Mouse (Mus musculus): ENCODE data around the gene Plxnd1. TPM values are rescaled to one million over a fixed set of nuclear protein-coding genes. Genes with fewer than 3 reads are reported as not detected.

Plxnd1 gene
- polyA plus RNA-seq, 1 experiment from 2014 or later, result 4.2 TPM

GRCm38 (mm10) chr6:115968086-115968485 lies 26.7 kb downstream of the Plxnd1 start:
- no peak for ATAC-seq (ENCODE audit: low read depth)
- peaks cover 12% of the 10 kb centered on the region for H3K4me1 ChIP-seq (ENCODE audit: control insufficient read depth, insufficient read depth, low read length)
- no peaks in the 10 kb centered on the region for H3K36me3 ChIP-seq (ENCODE audit: control insufficient read depth, insufficient read depth, low read length)
- no peak overlapping the region for H3K27ac ChIP-seq (ENCODE audit: low read depth, low read length)
- H3K27me3 ChIP-seq (ENCODE audit: control insufficient read depth, insufficient read depth, low read length), result no peaks in the 10 kb centered on the region
- no peak overlapping the region for H3K9ac ChIP-seq (replicated peaks; ENCODE audit: low read depth, low read length)
- 65% methylated on average over 5 of the region's 5 CpGs for WGBS
- H3K4me3 ChIP-seq (ENCODE audit: low read depth, low read length), result no peak overlapping the region
- no peak overlapping the region for H3K4me2 ChIP-seq (ENCODE audit: low read depth, low read length)
- H3K9me3 ChIP-seq (ENCODE audit: control insufficient read depth, low read length), result no peaks in the 10 kb centered on the region

GRCm38 (mm10) chr6:115967291-115967880 lies 27.4 kb downstream of the Plxnd1 start:
- Histone ChIP-seq H3K27me3 (ENCODE audit: control insufficient read depth, insufficient read depth, low read length) (no peaks in the 10 kb centered on the region), H3K9me3 (ENCODE audit: control insufficient read depth, low read length) (no peaks in the 10 kb centered on the region), H3K36me3 (ENCODE audit: control insufficient read depth, insufficient read depth, low read length) (no peaks in the 10 kb centered on the region), H3K4me1 (ENCODE audit: control insufficient read depth, insufficient read depth, low read length) (peaks cover 10% of the 10 kb centered on the region), H3K27ac (ENCODE audit: low read depth, low read length) (no peak overlapping the region), H3K9ac (replicated peaks; ENCODE audit: low read depth, low read length) (no peak overlapping the region), H3K4me3 (ENCODE audit: low read depth, low read length) (no peak overlapping the region), H3K4me2 (ENCODE audit: low read depth, low read length) (no peak overlapping the region)
- 95% methylated on average over 15 of the region's 15 CpGs for WGBS
- ATAC-seq (ENCODE audit: low read depth), result no peak

GRCm38 (mm10) chr6:115966227-115966966 lies 28.4 kb downstream of the Plxnd1 start:
- H3K4me1 ChIP-seq (ENCODE audit: control insufficient read depth, insufficient read depth, low read length), result peaks cover 2% of the 10 kb centered on the region
- H3K27me3 ChIP-seq (ENCODE audit: control insufficient read depth, insufficient read depth, low read length), result no peaks in the 10 kb centered on the region
- H3K27ac ChIP-seq (ENCODE audit: low read depth, low read length), result no peak overlapping the region
- no peak overlapping the region for H3K9ac ChIP-seq (replicated peaks; ENCODE audit: low read depth, low read length)
- H3K4me2 ChIP-seq (ENCODE audit: low read depth, low read length), result no peak overlapping the region
- H3K9me3 ChIP-seq (ENCODE audit: control insufficient read depth, low read length), result no peaks in the 10 kb centered on the region
- no peak overlapping the region for H3K4me3 ChIP-seq (ENCODE audit: low read depth, low read length)
- 94% methylated on average over 19 of the region's 19 CpGs for WGBS
- no peaks in the 10 kb centered on the region for H3K36me3 ChIP-seq (ENCODE audit: control insufficient read depth, insufficient read depth, low read length)
- ATAC-seq (ENCODE audit: low read depth), result no peak

- 83% methylated on average over 9 of the region's 9 CpGs for WGBS
- no peak for ATAC-seq (ENCODE audit: low read depth)
Measured at GRCm38 (mm10) chr6:115963656-115964055, 31.1 kb downstream of the Plxnd1 start.

GRCm38 (mm10) chr6:115962439-115963085 lies 32.2 kb downstream of the Plxnd1 start:
- H3K4me2 ChIP-seq (ENCODE audit: low read depth, low read length), result no peak overlapping the region
- no peaks in the 10 kb centered on the region for H3K36me3 ChIP-seq (ENCODE audit: control insufficient read depth, insufficient read depth, low read length)
- 39% methylated on average over 23 of the region's 23 CpGs for WGBS
- H3K27me3 ChIP-seq (ENCODE audit: control insufficient read depth, insufficient read depth, low read length), result no peaks in the 10 kb centered on the region
- no peak for ATAC-seq (ENCODE audit: low read depth)
- H3K4me1 ChIP-seq (ENCODE audit: control insufficient read depth, insufficient read depth, low read length), result no peaks in the 10 kb centered on the region
- H3K9me3 ChIP-seq (ENCODE audit: control insufficient read depth, low read length), result no peaks in the 10 kb centered on the region
- no peak overlapping the region for H3K9ac ChIP-seq (replicated peaks; ENCODE audit: low read depth, low read length)
- H3K27ac ChIP-seq (ENCODE audit: low read depth, low read length), result no peak overlapping the region
- no peak overlapping the region for H3K4me3 ChIP-seq (ENCODE audit: low read depth, low read length)

More at GRCm38 (mm10) chr6:115963656-115964055, 31.1 kb downstream of the Plxnd1 start:
- Histone ChIP-seq H3K4me2 (ENCODE audit: low read depth, low read length) (no peak overlapping the region), H3K27me3 (ENCODE audit: control insufficient read depth, insufficient read depth, low read length) (no peaks in the 10 kb centered on the region), H3K4me1 (ENCODE audit: control insufficient read depth, insufficient read depth, low read length) (no peaks in the 10 kb centered on the region), H3K9ac (replicated peaks; ENCODE audit: low read depth, low read length) (no peak overlapping the region), H3K4me3 (ENCODE audit: low read depth, low read length) (no peak overlapping the region), H3K9me3 (ENCODE audit: control insufficient read depth, low read length) (no peaks in the 10 kb centered on the region), H3K27ac (ENCODE audit: low read depth, low read length) (no peak overlapping the region), H3K36me3 (ENCODE audit: control insufficient read depth, insufficient read depth, low read length) (no peaks in the 10 kb centered on the region)

- Histone ChIP-seq H3K27me3 (ENCODE audit: control insufficient read depth, insufficient read depth, low read length) (no peaks in the 10 kb centered on the region), H3K36me3 (ENCODE audit: control insufficient read depth, insufficient read depth, low read length) (no peaks in the 10 kb centered on the region), H3K4me3 (ENCODE audit: low read depth, low read length) (no peak overlapping the region), H3K4me2 (ENCODE audit: low read depth, low read length) (no peak overlapping the region), H3K9ac (replicated peaks; ENCODE audit: low read depth, low read length) (no peak overlapping the region), H3K27ac (ENCODE audit: low read depth, low read length) (no peak overlapping the region), H3K4me1 (ENCODE audit: control insufficient read depth, insufficient read depth, low read length) (peaks cover 2% of the 10 kb centered on the region; the same call in 1 of the 2 replicates), H3K9me3 (ENCODE audit: control insufficient read depth, low read length) (no peaks in the 10 kb centered on the region)
- no peak for ATAC-seq (ENCODE audit: low read depth)
- 85% methylated on average over 3 of the region's 3 CpGs for WGBS
Measured at GRCm38 (mm10) chr6:115961743-115962142, 33.1 kb downstream of the Plxnd1 start.

GRCm38 (mm10) chr6:115960322-115960721 lies 34.5 kb downstream of the Plxnd1 start:
- Histone ChIP-seq H3K4me1 (ENCODE audit: control insufficient read depth, insufficient read depth, low read length) (peaks cover 3% of the 10 kb centered on the region; the same call in 1 of the 2 replicates), H3K9me3 (ENCODE audit: control insufficient read depth, low read length) (no peaks in the 10 kb centered on the region), H3K4me3 (ENCODE audit: low read depth, low read length) (no peak overlapping the region), H3K4me2 (ENCODE audit: low read depth, low read length) (no peak overlapping the region), H3K9ac (replicated peaks; ENCODE audit: low read depth, low read length) (no peak overlapping the region), H3K36me3 (ENCODE audit: control insufficient read depth, insufficient read depth, low read length) (no peaks in the 10 kb centered on the region), H3K27ac (ENCODE audit: low read depth, low read length) (no peak overlapping the region), H3K27me3 (ENCODE audit: control insufficient read depth, insufficient read depth, low read length) (no peaks in the 10 kb centered on the region)
- 96% methylated on average over 19 of the region's 19 CpGs for WGBS
- ATAC-seq (ENCODE audit: low read depth), result no peak

- H3K4me3 ChIP-seq (ENCODE audit: low read depth, low read length), result no peak overlapping the region
- WGBS, result 80% methylated on average over 7 of the region's 7 CpGs
- H3K4me2 ChIP-seq (ENCODE audit: low read depth, low read length), result no peak overlapping the region
- H3K9me3 ChIP-seq (ENCODE audit: control insufficient read depth, low read length), result no peaks in the 10 kb centered on the region
- H3K27me3 ChIP-seq (ENCODE audit: control insufficient read depth, insufficient read depth, low read length), result no peaks in the 10 kb centered on the region
- H3K4me1 ChIP-seq (ENCODE audit: control insufficient read depth, insufficient read depth, low read length), result peaks cover 3% of the 10 kb centered on the region; the same call in 1 of the 2 replicates
- H3K9ac ChIP-seq (replicated peaks; ENCODE audit: low read depth, low read length), result no peak overlapping the region
- ATAC-seq (ENCODE audit: low read depth), result no peak
- no peaks in the 10 kb centered on the region for H3K36me3 ChIP-seq (ENCODE audit: control insufficient read depth, insufficient read depth, low read length)
- H3K27ac ChIP-seq (ENCODE audit: low read depth, low read length), result no peak overlapping the region
Measured at GRCm38 (mm10) chr6:115959151-115959691, 35.6 kb downstream of the Plxnd1 start.

GRCm38 (mm10) chr6:115958445-115958844 lies 36.4 kb downstream of the Plxnd1 start:
- peaks cover 3% of the 10 kb centered on the region; the same call in 1 of the 2 replicates for H3K4me1 ChIP-seq (ENCODE audit: control insufficient read depth, insufficient read depth, low read length)
- no peaks in the 10 kb centered on the region for H3K27me3 ChIP-seq (ENCODE audit: control insufficient read depth, insufficient read depth, low read length)
- H3K27ac ChIP-seq (ENCODE audit: low read depth, low read length), result no peak overlapping the region
- no peaks in the 10 kb centered on the region for H3K9me3 ChIP-seq (ENCODE audit: control insufficient read depth, low read length)
- 96% methylated on average over 9 of the region's 9 CpGs for WGBS
- ATAC-seq (ENCODE audit: low read depth), result no peak
- no peak overlapping the region for H3K4me3 ChIP-seq (ENCODE audit: low read depth, low read length)
- no peak overlapping the region for H3K9ac ChIP-seq (replicated peaks; ENCODE audit: low read depth, low read length)
- H3K4me2 ChIP-seq (ENCODE audit: low read depth, low read length), result no peak overlapping the region
- no peaks in the 10 kb centered on the region for H3K36me3 ChIP-seq (ENCODE audit: control insufficient read depth, insufficient read depth, low read length)
